Mouse (Mus musculus): ENCODE data around the gene Stxbp6.
"Not testable (repeated sequence)": the region's sequence is repeated elsewhere in the genome, so short reads cannot be mapped to it uniquely, and the experiment has no call there.

The Stxbp6 gene

DNA sequence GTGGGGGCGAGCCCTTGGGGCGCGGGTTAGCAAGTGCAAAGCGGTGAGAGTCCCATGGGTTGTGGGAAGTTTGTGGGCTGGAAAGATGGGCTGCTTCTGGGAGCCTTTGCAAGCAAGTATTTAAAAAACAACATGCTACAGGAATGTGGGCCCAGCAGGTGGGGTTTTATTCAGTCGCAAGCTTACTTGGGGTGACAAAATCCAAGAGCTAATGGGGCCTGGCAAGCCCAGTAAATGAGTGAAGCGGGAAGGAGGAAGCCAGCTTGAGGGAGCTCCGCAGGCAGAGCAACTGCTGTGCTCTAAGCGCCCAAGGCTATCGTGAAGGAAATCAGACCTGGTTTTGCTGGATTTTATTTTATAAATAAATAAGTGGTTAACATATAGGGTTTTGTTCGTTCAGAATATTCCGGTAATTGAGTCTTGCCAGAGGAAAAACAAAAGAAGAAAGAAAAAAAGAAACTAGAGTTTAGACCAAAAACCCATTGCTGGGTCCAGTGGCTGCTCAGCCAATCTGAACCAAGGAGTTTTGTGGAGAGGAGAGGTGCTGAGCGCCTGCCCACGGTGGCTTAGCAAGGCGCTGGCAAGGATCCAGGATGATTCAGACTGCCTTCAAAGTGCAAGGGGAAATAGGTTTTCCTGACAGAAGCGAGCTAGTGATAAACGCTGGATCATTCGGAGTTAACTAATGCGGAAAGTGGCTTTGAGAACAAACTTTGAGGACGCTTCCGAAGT lies at the start of gene Stxbp6:
Gene Stxbp6, minus strand, starts transcription at position 99 of the 732 bp plus-strand sequence.
- peak; percentile 78 to 81 for DNase-seq

DNA sequence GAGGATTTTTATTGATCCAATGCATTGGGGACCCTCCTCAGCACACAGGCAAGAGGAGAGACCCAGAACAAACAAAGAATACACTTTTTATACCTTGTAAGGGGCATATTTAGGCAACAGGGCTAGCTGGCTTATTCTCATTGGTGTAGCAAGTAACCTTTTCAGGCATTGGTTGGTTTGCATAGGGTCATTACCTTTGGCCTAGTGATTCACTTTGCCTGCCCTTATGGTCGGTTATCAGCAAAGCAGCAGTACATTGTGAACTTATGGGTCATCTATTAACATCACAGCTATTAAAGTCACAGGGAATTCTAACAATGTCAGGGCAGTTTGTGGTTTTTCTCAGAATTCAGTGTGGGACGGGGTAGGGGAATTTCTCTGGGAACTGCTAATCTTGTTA lies 28.4 kb upstream of the Stxbp6 start:
- not testable (repeated sequence) for DNase-seq

DNA sequence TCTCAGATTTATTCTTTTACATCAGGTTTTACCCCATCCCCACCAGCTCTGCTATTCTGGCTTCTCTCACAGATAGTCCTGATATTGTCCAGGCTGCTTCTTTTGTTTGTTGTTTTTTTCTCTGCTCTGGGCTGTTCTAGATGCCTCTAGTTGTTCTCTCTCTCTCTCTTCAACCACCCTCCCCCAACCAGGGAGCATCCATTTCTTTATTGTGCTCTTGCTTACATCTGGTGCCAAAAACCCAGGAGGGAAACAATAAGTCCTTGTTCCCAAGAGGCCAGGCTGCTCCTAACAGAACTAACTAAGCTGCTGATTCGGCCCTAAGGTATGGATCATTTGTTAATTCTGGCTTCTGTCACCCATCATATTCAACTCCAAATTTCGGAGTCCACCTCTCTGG lies 19.2 kb upstream of the Stxbp6 start:
- no peak for DNase-seq

DNA sequence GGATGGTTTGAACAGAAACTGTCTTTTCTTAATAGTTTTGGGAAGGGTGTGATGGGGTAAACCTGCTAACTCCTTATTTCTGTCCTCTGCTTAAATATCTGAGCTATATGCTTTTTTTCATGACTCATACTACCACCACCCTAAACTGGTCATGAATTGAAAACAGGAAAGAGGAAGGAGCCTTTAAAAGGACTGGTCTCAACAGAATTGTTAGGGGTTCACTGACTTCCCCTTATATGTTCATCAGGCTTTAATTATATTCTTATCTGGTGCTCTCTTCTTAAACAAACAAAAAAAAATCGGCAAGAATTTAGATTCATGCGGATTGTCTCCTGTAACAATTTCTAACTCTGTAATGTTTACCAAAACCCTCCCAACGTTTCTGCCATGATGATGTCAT lies 17.9 kb upstream of the Stxbp6 start:
- no peak for DNase-seq

DNA sequence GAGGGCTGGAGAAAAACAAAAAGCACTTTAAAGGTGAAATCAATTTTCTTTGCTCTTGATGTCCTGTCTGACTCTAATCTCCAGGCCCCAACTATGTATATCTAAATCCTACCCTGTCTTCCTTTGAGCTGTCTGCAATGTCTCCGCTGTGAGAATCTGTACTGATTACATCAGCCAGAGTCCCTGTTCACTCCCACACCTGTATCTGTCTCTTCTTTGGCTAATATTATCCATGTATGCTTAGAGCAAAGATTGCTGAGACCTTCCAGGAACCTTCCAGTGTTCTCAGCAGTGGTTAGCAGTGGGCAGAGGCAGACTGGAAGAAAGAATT lies 8.6 kb upstream of the Stxbp6 start:
- DNase-seq = no peak

DNA sequence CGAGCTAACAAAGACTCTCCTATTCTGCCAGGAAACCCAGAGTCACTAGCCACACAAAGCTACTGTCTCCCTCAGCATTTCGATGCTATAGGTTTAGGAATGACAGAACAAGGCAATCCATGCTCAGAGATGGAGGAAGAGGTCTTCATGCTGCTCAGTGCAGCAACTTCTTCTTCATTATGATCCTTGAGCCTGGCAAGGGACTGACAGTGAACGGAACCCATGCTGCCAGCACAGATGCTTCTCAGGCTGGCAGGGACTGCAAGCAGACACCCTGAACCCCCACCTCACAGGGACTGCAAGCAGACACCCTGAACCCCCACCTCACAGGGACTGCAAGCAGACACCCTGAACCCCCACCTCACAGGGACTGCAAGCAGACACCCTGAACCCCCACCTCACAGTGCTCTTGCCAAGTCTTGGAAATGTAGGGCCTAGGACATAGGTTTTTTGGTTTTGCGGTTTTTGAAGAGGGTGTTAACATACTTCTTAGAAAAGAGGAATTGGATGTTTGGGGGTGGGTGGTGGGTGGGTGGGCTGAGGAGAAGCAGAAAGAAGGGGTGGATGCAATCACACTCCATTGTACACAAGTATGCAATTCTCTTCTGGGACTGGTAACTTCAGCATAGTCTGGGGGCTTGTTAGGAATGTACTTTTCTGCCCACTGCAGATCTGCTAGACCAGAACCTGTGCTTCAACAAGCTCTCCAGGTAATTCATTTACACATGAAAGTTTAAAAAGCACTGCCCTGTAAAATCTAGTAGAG lies 8.1 kb upstream of the Stxbp6 start:
- no peak for DNase-seq

DNA sequence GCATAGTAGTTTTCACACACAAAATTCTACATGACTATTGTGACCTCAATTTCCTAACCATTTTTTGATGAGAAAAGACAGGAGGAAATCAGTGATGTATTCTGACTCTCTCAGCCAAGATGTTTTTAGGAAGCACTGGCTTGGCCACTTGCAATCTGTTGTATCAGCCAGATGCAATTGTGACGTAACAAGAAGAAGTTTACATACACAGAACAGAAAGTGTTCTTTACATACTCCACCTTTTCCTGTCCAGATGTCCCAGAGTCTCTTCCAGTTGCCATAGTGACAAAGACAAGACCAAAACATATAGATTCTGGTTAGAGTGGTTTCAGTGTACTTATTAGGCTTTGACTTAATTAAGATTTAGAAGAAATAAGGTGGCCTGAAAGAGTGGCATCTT lies 7.1 kb upstream of the Stxbp6 start:
- DNase-seq = no peak

DNA sequence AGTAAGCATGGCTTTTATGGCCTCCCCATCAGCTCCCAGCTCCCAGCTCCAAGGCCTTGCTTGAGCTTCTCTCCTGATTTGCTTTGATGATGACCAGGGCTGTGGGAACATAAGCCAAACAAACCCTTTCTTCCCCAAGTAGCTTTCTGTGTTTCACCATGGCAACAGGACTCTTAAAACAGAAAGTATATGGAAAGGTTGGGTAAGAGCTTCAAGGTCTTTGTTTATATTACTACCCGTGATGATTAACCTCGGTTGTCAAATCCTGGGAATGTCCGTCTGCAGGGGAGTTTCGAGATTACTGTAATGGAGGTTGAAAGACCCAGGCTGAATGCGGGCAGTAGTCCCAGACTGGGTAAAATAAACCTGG lies 6.2 kb upstream of the Stxbp6 start:
- DNase-seq = no peak

DNA sequence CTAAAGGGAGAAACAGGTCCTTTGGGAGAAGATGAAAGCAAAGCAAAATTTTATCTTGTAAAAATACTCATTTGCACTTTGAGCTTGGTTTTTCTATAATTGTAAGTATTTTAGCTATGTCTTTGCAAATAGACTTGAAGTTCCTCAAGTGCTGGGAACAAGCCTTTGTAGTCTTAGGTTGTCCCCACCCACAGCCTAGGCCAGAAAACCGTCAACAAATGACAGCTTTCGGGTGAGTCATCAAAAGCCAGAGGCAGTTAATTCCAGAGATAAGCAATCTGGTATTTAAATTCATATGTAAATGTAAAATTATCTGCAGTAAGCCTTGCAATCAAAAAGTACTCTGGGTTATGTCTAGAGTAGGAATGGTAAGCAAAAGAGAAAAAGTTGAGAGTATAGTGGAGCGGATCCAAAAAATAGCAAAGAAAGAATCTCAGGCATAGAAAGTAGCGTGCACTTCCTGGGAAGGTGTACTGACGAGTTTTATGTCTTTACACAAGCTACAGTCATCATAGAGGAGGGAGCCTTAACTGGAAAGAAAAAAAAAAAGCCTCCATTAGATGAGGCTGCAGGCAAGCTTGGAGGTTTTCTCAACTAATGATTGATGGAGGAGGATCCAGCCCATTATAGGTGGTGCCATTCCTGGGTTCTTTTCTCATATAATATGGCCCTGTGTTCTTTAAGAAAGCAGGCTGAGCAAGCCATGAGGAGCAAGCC lies 5.7 kb upstream of the Stxbp6 start:
- DNase-seq = no peak

DNA sequence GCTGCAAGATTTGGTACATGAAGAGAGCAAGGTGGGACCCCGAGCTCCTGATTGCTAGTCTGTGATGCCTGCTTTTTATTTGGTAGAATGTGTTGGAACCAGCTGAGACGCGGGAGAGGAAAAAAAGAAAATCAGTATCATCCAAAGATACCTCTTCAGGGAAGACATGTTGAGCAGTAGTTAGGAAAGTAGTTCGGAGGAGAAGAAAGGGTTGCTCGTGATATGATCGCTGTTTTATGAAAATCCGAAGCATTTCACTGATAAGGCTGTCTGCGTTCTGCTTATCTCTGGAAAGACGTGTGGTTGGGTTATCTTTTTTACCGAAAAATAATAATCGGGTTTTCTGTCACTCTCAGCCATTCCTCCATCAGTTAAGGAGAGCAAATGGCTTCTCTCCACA lies 1.1 kb upstream of the Stxbp6 start:
- no peak for DNase-seq

DNA sequence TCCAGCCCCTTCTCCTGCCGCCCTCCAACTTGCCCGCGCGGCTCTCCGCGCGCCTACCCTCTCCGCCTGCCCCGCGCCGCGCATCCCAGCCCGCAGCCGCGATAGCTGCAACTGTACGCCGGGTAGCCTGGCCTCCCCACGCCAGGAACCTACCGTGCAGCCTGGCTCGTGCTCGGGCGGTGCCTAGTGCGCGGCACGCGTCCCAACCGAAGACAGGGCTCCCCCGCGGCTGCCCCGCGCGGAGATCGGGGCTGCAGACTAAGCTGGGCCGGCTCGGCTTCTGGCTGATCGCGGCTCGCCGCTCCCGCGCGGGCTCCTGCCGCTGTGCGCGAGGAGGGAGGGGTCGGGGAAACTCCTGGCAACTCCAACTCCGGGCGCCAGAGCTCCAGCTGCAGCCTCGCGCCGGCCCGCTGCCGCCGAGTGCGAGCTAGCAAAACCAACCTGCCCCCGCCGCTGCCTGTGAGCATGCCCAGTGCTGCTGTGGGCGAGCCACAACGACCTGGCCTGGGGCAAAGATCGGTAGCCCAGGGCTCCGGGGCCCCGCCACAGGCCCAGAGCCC lies 387 bp downstream of the Stxbp6 start:
- peak; percentile 86 to 88 for DNase-seq

DNA sequence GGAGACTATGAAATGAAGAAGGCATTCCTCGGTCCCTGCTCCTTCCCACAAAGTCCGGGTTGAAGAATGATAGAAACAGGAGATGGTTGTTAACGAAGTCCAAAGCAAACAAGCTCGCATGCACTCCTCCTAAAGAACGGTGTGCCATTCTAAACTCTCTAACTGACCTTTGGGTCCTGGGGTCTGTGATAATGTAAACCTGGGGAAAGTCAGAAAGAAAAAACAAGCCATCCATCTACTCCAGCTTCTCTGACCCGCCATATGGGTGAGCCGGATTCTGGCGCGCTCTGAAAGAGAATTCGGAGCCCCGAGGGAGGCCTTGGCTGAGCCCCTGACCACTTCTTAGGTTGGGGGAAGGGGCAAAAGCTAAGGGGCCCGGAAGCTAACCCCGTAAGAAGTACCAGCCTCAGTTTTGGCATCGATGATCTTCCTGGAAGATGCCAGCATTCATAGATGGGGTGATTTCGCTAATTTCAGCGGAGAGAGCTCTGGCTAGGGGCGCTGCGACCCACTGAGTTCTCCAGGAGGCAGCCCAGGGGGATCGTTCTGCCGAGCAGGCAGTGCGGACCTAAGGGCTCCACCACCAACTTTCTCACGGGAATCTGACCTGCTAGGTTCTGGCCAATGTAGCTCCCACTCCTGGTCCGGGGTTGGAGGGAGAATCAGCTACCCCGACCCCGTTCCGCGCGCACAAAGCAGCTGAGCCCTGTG lies 1.0 kb downstream of the Stxbp6 start:
- no peak for DNase-seq

DNA sequence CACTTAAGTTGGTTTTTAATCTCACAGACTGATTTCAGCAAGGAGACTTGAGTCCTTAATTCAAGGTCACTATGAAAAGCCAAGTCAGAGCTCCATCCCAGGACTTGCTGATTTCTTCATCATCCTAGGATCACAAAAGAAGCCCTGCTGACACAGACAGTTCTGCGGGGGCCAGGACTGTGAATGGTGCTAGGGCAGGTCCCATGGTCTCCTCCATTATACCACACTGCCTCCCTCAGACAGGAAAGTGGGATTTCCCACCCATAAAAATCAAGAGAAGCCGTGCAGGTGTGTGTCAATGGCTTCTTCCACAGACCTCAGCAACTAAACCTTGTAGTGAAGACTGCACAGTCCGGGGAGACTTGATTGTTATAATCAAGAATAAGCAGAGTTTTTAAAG lies 2.3 kb downstream of the Stxbp6 start:
- peak; percentile 23 to 37 for DNase-seq

DNA sequence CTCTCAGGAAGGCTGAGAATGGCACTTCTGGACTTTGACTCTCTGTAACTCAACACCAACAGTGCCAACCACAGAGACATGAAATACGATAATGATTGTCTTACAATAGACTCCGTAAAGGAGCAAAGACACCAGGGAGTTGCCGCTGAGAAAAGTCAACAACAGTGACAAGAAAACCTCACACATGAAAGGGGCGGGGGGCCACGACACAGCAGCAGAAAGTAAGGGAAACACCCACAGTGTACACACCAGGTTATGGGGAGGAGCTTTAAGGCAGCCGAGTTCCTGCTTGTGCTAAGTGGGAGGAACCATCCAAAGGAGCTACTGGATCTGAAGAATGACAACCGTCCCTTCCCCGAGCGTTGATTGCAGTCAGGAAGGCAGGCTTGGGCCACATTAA lies 4.3 kb downstream of the Stxbp6 start:
- peak; percentile 40 to 51 for DNase-seq

DNA sequence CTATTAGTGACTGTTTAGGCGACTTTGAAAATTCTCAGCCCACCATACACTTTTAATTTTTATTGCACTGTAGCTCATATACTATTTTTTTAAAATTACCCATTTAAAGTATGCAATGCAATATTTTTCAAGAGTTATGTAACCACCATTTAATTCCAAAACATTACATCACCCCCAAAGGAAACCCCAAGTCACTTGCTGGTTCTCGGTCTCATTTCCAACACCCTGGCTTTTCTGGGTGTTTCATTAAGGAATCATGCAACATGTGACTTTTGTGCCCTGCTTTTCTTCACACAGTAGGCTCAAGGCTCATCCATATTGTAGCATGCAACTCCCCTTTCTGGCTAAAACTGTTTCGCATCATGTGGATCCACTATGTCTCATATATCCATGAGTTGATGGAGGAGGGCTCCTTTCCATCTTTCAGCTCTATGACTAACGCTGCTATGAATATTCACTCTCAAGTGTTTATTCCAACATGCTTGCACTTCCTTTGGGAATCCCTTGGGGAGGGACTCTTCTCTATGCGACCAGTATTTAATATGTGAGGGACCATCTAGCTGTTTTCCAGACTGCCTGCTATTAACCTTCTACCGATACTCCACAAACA lies 6.3 kb downstream of the Stxbp6 start:
- DNase-seq = no peak

DNA sequence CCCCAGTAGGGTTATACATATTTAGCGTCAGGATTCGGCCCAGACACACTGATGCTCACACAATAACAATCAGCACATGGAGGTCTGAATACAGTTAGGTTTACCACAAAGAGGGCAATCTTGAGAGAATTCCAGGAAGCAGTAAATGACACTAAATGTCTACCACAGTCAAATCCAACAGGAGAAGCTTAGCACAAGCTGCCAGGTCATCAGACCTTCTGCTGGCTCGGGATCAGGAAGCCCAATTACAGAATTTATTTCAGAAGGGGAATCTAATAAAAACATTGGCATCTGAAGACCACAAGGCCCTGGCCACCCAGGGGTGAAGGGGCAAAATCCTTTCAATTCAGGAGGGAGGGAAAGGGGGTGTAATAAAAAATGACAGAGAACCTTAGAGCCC lies 6.8 kb downstream of the Stxbp6 start:
- no peak for DNase-seq

DNA sequence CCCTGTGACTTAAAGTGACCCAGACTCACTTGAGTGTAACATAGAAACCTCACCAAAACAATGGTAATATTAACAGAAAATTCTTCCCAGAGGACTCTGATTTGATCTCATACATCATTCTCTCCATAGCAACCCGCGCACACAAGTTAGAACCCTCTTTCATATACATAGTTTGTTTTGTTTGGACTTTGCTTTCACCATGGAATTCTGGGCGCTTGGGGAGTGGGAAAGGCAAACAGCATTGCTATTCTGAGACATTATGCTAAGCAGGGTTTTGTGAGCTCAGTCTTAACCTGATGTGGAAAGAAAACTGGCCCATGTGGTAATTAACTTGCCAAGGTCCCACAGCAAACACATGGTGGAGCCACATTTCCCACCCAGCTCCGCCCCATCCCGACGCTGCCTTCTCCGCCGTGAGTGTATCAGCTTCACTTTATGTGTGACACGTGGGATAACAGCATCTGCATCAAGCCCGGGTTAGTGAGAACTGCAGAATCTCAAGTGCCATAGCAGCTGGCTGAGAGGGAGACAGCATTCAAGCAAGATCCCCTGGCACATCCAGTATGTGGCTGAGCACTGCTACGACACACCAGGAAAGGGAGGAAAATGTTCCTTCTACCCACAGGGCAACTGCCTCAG lies 7.3 kb downstream of the Stxbp6 start:
- no peak for DNase-seq

DNA sequence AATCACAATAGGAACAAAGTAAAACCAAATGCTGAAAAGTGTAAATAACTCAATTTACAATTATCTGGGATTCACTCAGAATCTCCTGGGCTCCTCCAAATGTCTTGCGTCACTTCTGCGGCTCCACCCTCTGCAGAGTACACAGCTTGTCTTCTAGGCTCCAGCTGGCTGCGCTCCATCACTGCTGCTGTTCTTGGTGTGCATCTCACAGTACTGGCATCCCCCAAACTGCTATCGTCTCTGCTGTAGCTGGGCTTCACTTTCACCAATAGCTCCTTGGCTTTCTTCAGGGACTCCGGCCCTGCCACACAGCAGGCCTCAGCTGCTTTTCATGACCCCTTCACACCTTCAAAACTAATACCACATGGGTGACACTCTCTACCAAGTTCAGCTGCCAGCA lies 10.9 kb downstream of the Stxbp6 start:
- DNase-seq = no peak

DNA sequence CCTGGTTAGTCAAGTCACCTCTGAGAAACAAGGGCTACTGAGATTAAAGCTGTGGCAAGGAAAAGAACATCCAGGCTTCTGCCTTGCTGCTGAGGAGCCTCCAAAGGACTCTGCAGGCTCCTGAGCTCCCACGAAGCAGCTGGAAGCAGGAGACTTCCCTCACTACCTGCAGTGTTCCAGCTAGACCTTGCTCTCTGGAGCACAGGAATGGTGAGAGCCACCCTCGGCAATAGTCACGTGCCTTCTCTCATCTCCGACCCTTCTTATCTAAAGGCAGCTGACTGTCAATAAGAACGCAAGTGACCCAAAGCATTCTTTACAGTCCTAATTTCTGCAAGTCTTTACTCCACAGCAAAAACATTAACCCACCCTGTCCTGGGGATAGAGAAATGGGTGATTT lies 13.2 kb downstream of the Stxbp6 start:
- DNase-seq = no peak

DNA sequence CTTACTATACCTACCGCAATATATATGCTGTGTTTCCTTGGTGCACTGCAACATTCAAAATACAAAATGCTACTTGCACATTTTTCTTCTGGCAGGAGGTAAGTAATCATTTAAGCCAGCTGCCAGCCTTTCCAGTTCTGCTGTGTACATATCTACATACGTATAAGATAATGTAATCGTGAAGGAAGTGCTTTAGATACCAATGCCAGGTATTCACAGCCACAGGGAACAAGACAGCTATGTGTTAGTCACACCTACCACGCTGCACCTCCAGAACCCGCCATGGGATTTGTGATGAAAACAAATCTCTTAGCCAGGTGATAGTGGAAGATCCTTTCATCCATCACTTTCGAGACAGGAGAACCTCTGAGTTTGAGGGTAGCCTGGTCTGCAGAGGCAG lies 13.7 kb downstream of the Stxbp6 start:
- no peak for DNase-seq

DNA sequence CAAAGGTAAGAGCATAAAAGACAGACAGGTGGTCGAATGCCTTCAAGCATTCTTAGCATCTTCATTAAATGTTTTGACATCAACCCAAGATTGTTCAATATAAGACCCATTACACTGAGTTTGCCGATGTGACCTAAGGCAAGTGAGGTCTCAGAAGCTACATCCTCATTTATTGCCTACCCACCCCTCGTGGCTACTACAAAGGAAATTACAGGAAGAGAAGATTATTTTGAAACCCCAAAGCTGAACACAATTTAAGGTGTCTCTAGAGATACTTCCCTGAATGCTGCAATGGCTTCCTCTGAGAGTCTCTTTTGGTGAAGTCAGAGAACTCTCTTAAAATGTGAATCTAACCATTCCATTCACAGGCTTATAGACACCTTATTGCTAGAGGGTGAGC lies 16.5 kb downstream of the Stxbp6 start:
- DNase-seq = no peak

DNA sequence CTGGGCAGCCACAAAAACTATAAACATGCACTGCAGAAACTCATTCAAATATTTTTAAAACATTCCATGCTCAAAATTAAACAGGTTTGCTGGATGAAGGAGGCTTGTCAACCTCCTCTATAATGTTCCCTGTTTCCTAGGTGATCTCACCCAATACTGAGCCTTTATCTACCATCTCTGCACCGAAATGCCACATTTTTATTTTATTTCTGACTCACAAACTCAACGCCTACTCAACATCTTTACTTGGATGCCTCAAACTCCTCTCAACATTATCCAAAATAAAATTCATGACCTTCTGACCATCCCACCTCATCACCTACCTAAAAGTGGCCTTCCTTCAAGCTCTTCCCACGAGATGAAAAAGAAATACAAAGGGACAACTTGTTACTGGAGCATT lies 18.1 kb downstream of the Stxbp6 start:
- no peak for DNase-seq

All from kidney, adult 8-10 months (tissue).